Mouse (Mus musculus): ENCODE data around the gene Gm10563.

Gm10563 gene

GRCm38 (mm10) chr4:155566555-155566954, 78.7 kb downstream of the Gm10563 start:
- DNase-seq (ENCODE audit: low read depth, low spot score): no peak
